Mouse (Mus musculus) liver, embryonic 14.5 days (tissue): ENCODE data around the gene Nfe2l2.

Experiments
- CTCF ChIP-seq: IDR thresholded peaks from 2 replicates; pipeline ENCODE4 v1.5.1; 2016; ENCODE audit warnings: antibody characterized with exemption, low read depth, control low read depth
- EP300 ChIP-seq: IDR thresholded peaks from 2 replicates; pipeline ENCODE4 v1.6.1; 2016; ENCODE audit warnings: antibody characterized with exemption, low read depth

- TF ChIP-seq CTCF (no peak), EP300 (no peak)
Observed at GRCm38 (mm10) chr2:75681439-75681838, 23.0 kb downstream of the Nfe2l2 start.
